Mouse (Mus musculus) midbrain, embryonic 14.5 days (tissue): ENCODE measurements around the gene Nprl2. TPM values are rescaled to one million over a fixed set of nuclear protein-coding genes. Genes with fewer than 3 reads are reported as not detected.

Source experiments
- ATAC-seq: fragments of 200-750 bp; cut with Nextera tagmentation; 2 replicates; pipeline ENCODE4 v1.8.0; 2017; ENCODE audit warnings: moderate number of reproducible peaks, moderate library complexity; ENCODE audit not compliant: low FRiP score, low TSS enrichment
- DNase-seq: peaks from one replicate; pipeline ENCODE4 v3.0.0-alpha.2; 2015
- H3K27ac ChIP-seq: fragments of 300-500 bp; sonication (generic); replicated peaks from 2 replicates; pipeline ENCODE4 v1.5.1; 2014; ENCODE audit warnings: mild to moderate bottlenecking, low read depth, low read length, moderate library complexity
- H3K27me3 ChIP-seq: fragments of 300-500 bp; sonication (generic); 2 replicates; pipeline ENCODE4 v1.6.1; 2014; ENCODE audit warnings: low read length, control low read depth, mixed read lengths; ENCODE audit not compliant: control insufficient read depth, insufficient read depth
- H3K36me3 ChIP-seq: fragments of 300-500 bp; sonication (generic); 2 replicates; pipeline ENCODE4 v1.6.1; 2014; ENCODE audit warnings: low read length, control low read depth; ENCODE audit not compliant: control insufficient read depth, insufficient read depth
- H3K4me1 ChIP-seq: fragments of 300-500 bp; sonication (generic); 2 replicates; pipeline ENCODE4 v1.6.1; 2014; ENCODE audit warnings: mild to moderate bottlenecking, antibody characterized with exemption, low read length, control low read depth; ENCODE audit not compliant: control insufficient read depth, insufficient read depth
- H3K4me2 ChIP-seq: fragments of 300-500 bp; sonication (generic); 2 replicates; pipeline ENCODE4 v1.6.1; 2014; ENCODE audit warnings: mild to moderate bottlenecking, low read length, moderate library complexity
- H3K4me3 ChIP-seq: fragments of 300-500 bp; sonication (generic); replicated peaks from 2 replicates; pipeline ENCODE4 v1.5.1; 2014; ENCODE audit warnings: low read depth, low read length
- H3K9ac ChIP-seq: fragments of 300-500 bp; sonication (generic); replicated peaks from 2 replicates; pipeline ENCODE4 v1.6.1; 2014; ENCODE audit warnings: mild to moderate bottlenecking, low read length, moderate library complexity
- H3K9me3 ChIP-seq: fragments of 300-500 bp; sonication (generic); 2 replicates; pipeline ENCODE4 v1.6.1; 2016; ENCODE audit warnings: low read length, control low read depth, mixed read lengths; ENCODE audit not compliant: control insufficient read depth
- WGBS: fragments of 180-500 bp; shearing (Covaris S2); extraction: QIAGEN DNeasy Blood & Tissue Kit; methylation state at CpG from one replicate; pipeline ENCODE4 v1.1.7; 2014; 5-methylcytosine and 5-hydroxymethylcytosine counted together
- polyA plus RNA-seq: library from polyadenylated mRNA; unstranded; fragments of >200 nt; fragmentation: Nextera tagmentation; extraction: Ambion mirVana; gene quantifications from 2 replicates; pipeline ENCODE4 v1.2.1, GENCODE M21; 2014

Nprl2 gene
- polyA plus RNA-seq, 1 experiment from 2014 or later: 69.4 TPM

GRCm38 (mm10) chr9:107522400-107522711 lies 19.7 kb upstream of the Nprl2 start:
- Histone ChIP-seq H3K9me3 (no peaks in the 10 kb centered on the region), H3K9ac (peak overlapping the region; percentile 34), H3K27ac (peak overlapping the region; percentile 74), H3K36me3 (peaks cover 10% of the 10 kb centered on the region), H3K27me3 (peaks cover 23% of the 10 kb centered on the region), H3K4me3 (no peak overlapping the region), H3K4me1 (peaks cover 24% of the 10 kb centered on the region), H3K4me2 (peak overlapping the region; percentile 30)
- WGBS: 41% methylated on average over 2 of the region's 2 CpGs
- DNase-seq (no peak), ATAC-seq (no peak; the same call in 1 of the 2 replicates)

DNA sequence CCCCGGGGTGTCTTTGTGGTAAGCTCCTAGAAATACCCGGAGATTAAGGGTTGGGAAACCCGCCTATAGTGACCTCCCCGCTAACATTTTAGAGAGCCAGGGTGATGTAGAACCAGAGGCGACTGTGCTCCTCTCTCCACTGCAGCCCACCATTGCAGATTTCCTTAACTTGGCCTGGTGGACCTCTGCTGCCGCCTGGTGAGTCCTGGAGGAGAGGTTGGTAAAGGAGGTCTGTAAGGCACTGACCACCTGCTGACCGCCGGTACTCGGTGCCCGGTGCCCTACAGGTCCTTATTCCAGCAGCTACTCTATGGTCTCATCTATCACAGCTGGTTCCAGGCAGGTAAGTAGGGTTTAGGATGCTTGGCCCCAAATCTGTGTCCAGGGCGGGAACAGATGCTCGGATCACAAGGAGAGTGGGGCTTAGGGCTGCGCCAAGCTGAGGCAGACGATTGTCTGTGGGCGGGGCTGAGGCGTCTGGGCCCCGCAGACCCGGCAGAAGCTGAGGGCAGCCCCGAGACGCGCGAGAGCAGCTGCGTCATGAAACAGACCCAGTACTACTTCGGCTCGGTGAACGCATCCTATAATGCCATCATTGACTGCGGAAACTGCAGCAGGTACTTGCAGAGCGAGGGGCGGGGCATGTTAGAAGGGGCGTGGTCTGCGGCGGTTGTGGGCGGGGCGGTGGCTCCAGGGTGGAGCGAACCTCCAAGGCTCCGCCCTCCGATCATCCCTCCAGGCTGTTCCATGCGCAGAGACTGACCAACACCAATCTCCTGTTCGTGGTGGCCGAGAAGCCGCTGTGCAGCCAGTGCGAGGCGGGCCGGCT lies 15.6 kb upstream of the Nprl2 start:
- peak overlapping the region; percentile 23 for H3K4me3 ChIP-seq
- H3K4me1 ChIP-seq: peaks cover 15% of the 10 kb centered on the region
- 0 out of 2 replicates have a peak overlapping the region, but pooled peaks have one; percentile 16 for H3K9ac ChIP-seq
- peak overlapping the region; percentile 48 for H3K4me2 ChIP-seq
- H3K36me3 ChIP-seq: 0 out of 2 replicates have a peak, but pooled peaks cover 4% of the 10 kb centered on the region
- no peak overlapping the region for H3K27ac ChIP-seq
- DNase-seq (peak; percentile 67), ATAC-seq (peak; percentile 59; the same call in 1 of the 2 replicates)
- H3K27me3 ChIP-seq: peaks cover 23% of the 10 kb centered on the region
- H3K9me3 ChIP-seq: no peaks in the 10 kb centered on the region
- 4% methylated on average over 43 of the region's 44 CpGs for WGBS

DNA sequence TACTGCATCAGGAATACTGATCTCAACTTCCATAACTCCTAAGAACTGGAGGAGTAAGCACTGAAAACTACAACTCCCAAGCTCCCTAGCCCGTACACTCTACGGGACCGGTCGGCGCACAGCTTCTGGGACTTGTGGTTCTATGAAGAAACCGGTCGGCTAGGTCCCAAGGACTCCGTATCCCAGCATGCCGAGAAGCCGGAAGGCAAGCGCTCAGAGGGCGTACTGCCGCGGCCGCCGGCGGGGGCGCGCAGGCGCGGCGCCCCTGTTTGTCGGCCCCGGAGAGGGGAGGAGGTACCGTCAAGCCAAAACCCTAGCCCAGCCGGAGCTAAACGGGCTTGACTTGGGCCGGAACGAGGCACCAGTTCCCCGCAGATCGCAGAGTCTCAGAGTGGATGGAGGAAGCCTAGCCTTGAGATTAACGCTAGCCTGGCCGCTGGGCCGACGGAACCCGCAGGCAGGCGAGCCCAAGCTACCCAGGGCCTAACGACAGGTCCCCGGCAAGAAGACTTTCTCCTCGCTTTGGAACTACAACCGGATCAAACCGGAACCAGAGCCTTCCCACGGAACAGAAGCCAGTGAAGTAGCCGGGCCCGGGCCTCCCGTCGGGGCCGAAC lies 8.1 kb upstream of the Nprl2 start, which contains the start of gene Tmem115:
TSS of gene Tmem115 (plus strand) at position 155 of the 617 bp plus-strand sequence.
- peak within 1 kb of the TSS; percentile 98 for H3K4me2 ChIP-seq
- peaks cover 25% of the 10 kb centered on the region for H3K4me1 ChIP-seq
- under 1% methylated on average over 48 of the region's 48 CpGs for WGBS
- no peaks in the 10 kb centered on the region for H3K9me3 ChIP-seq
- H3K27me3 ChIP-seq: no peaks in the 10 kb centered on the region
- H3K4me3 ChIP-seq: peak within 1 kb of the TSS; percentile 73
- DNase-seq: peak; percentile 98
- H3K27ac ChIP-seq: peak within 1 kb of the TSS; percentile 60
- peak; percentile 97 for ATAC-seq
- peak within 1 kb of the TSS; percentile 86 for H3K9ac ChIP-seq
- peaks cover 24% of the 10 kb centered on the region for H3K36me3 ChIP-seq

GRCm38 (mm10) chr9:107534408-107535202 lies 7.4 kb upstream of the Nprl2 start:
- Histone ChIP-seq H3K9ac (peak overlapping the region; percentile 86), H3K36me3 (peaks cover 31% of the 10 kb centered on the region), H3K4me2 (peak overlapping the region; percentile 98), H3K27ac (peak overlapping the region; percentile 60), H3K27me3 (no peaks in the 10 kb centered on the region), H3K4me3 (peak overlapping the region; percentile 73), H3K9me3 (no peaks in the 10 kb centered on the region), H3K4me1 (peaks cover 25% of the 10 kb centered on the region)
- DNase-seq (no peak), ATAC-seq (peak; percentile 21)
- WGBS: under 1% methylated on average over 40 of the region's 40 CpGs

DNA sequence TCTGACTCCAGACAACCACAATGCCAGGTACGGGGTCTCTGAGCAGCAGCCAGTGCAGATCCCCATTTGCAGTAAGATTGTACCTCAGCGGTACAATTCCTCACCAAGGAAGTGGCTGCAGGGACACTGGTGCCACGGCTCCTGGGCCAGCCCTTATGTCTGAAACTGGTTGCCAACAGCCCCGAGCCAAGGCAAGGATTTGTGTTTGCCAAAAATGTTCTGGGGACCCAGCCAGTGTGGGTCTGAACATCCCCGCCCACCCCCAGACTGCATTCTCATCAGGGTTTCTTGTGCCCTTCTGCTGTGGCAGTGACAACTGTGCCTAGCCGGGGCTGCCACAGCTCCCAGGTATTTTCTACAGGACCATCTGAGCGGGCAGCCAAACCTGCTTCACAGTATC lies 3.8 kb upstream of the Nprl2 start:
- H3K4me1 ChIP-seq: peaks cover 39% of the 10 kb centered on the region
- no peak overlapping the region for H3K4me2 ChIP-seq
- H3K9ac ChIP-seq: no peak overlapping the region
- ATAC-seq: no peak
- no peak overlapping the region; the same call in 1 of the 2 replicates for H3K4me3 ChIP-seq
- H3K27ac ChIP-seq: no peak overlapping the region
- H3K36me3 ChIP-seq: peaks cover 37% of the 10 kb centered on the region
- no peaks in the 10 kb centered on the region for H3K27me3 ChIP-seq
- no peak for DNase-seq
- 96% methylated on average over 7 of the region's 7 CpGs for WGBS
- H3K9me3 ChIP-seq: no peaks in the 10 kb centered on the region

DNA sequence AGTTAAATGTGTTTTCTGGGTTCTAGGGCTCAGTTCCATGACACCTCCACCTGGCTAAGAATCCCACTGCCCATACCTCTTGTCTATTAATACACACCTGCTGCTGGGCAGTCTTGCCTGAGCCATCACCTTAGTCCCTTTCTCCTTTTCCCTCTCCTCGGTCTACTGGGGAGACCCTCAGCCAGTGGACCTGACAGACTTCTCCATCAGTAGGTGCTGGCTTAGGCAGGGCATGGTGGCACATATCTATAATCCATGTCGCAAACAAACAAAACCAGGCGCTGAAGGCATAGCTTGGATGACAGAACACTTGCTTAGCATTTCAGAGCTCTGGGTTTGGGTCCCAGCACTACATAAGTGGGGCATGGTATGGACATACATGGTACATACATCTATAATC lies 3.3 kb upstream of the Nprl2 start:
- Histone ChIP-seq H3K4me2 (no peak overlapping the region), H3K4me1 (peaks cover 39% of the 10 kb centered on the region), H3K9ac (no peak overlapping the region), H3K9me3 (no peaks in the 10 kb centered on the region), H3K36me3 (peaks cover 41% of the 10 kb centered on the region), H3K4me3 (no peak overlapping the region; the same call in 1 of the 2 replicates), H3K27ac (no peak overlapping the region), H3K27me3 (no peaks in the 10 kb centered on the region)
- ATAC-seq (no peak), DNase-seq (no peak)
- 93% methylated on average over 3 of the region's 3 CpGs for WGBS

DNA sequence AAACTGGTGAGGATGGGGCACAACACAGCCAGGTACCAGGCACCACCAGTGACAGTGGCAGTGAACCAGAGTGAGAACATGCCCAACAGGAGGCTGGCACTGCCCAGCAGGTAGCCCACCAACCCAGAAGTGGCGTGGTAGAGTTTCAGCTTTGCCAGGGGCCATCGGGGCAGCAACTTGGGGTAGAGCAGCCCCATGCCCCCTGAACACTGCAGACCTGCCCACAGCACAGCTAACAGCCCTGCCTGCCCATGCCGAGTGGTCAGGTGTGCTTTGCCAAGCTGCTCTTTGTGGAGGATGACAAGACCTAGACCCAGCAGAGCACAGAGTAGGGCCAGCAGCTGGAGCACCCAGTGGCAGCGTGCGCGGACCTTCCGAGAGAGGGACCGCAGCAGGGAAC lies 2.1 kb upstream of the Nprl2 start:
- Histone ChIP-seq H3K9me3 (no peaks in the 10 kb centered on the region), H3K4me3 (no peak overlapping the region), H3K9ac (no peak overlapping the region), H3K36me3 (peaks cover 51% of the 10 kb centered on the region), H3K27me3 (no peaks in the 10 kb centered on the region), H3K27ac (no peak overlapping the region), H3K4me1 (peaks cover 38% of the 10 kb centered on the region), H3K4me2 (no peak overlapping the region)
- ATAC-seq (no peak), DNase-seq (no peak)
- WGBS: 92% methylated on average over 8 of the region's 8 CpGs

- 77% methylated on average over 4 of the region's 4 CpGs for WGBS
- Histone ChIP-seq H3K27me3 (no peaks in the 10 kb centered on the region), H3K36me3 (peaks cover 56% of the 10 kb centered on the region), H3K27ac (no peak overlapping the region), H3K9ac (no peak overlapping the region; the same call in 1 of the 2 replicates), H3K4me2 (peak overlapping the region; percentile 92; the same call in 1 of the 2 replicates), H3K4me1 (peaks cover 33% of the 10 kb centered on the region), H3K4me3 (no peak overlapping the region; the same call in 1 of the 2 replicates), H3K9me3 (no peaks in the 10 kb centered on the region)
- ATAC-seq (no peak), DNase-seq (no peak)
Measured at GRCm38 (mm10) chr9:107540420-107540819, 1.6 kb upstream of the Nprl2 start.
